Mouse (Mus musculus) left cerebral cortex, postnatal 36 days (tissue): Measurements from ENCODE around the gene Mapk8ip3. TPM values are rescaled to one million over a fixed set of nuclear protein-coding genes. Genes with fewer than 3 reads are reported as not detected.
A peak's percentile ranks its signal among the peaks of the same experiment; 100 is the strongest.

Experiments
- DNase-seq, 2 experiments: peaks; one replicate each; pipeline ENCODE4 v3.0.0; 2021 to 2022; ENCODE audit warnings: low spot score in 2 of 2, mixed read lengths in 1 of 2
- intact Hi-C: fragments of 180-260 bp; cut with DNase I; formaldehyde crosslinking; loops from one replicate; pipeline ENCODE4 v1.15.1; 2025
- total RNA-seq, 2 experiments: library from RNA; stranded (reverse); gene quantifications; 2 replicates each; pipeline ENCODE4 v1.2.3; 2021

Gene Mapk8ip3
- total RNA-seq, 2 experiments from 2014 or later, result 363 to 396 TPM

GRCm38 (mm10) chr17:24856589-24856988 is 80.2 kb downstream of the Mapk8ip3 start:
- intact Hi-C loops, result no loop called here
- DNase-seq, result no peak

GRCm38 (mm10) chr17:24855838-24856464 is 80.8 kb downstream of the Mapk8ip3 start:
- intact Hi-C loops, result no loop called here
- no peak for DNase-seq

GRCm38 (mm10) chr17:24851381-24852125 is 85.2 kb downstream of the Mapk8ip3 start:
- intact Hi-C loops, result loop anchor here (2.0 kb wide), 1 partner anchor 35 kb away; the partner anchor contains the start of genes Nubp2 and Spsb3
- no peak for DNase-seq

- no peak for DNase-seq
- intact Hi-C loops, result loop anchor here (2.0 kb wide), 1 partner anchor 36 kb away; the partner anchor contains the start of genes Nubp2 and Spsb3
Observed at GRCm38 (mm10) chr17:24850773-24851127, 86.0 kb downstream of the Mapk8ip3 start.

- intact Hi-C loops, result loop anchor here (2.0 kb wide), 1 partner anchor 37 kb away; the partner anchor contains the start of genes Nubp2 and Spsb3
- peak; percentile 97 to 98 for DNase-seq
Observed at GRCm38 (mm10) chr17:24850065-24850772, 86.6 kb downstream of the Mapk8ip3 start, which contains the start of gene Fahd1. Gene Fahd1 (minus strand): TSS chr17:24850364.

- intact Hi-C loops, result loop anchor here (2.0 kb wide), 1 partner anchor 37 kb away; the partner anchor contains the start of genes Nubp2 and Spsb3
- no peak for DNase-seq
Observed at GRCm38 (mm10) chr17:24849733-24850064, 87.1 kb downstream of the Mapk8ip3 start.

GRCm38 (mm10) chr17:24848600-24849031 is 88.2 kb downstream of the Mapk8ip3 start:
- intact Hi-C loops, result no loop called here
- no peak for DNase-seq

GRCm38 (mm10) chr17:24847386-24847785 is 89.4 kb downstream of the Mapk8ip3 start:
- intact Hi-C loops, result no loop called here
- no peak for DNase-seq

GRCm38 (mm10) chr17:24844525-24844924 is 92.3 kb downstream of the Mapk8ip3 start:
- no peak for DNase-seq
- intact Hi-C loops, result no loop called here

- intact Hi-C loops, result no loop called here
- DNase-seq, result no peak
Observed at GRCm38 (mm10) chr17:24842631-24843030, 94.1 kb downstream of the Mapk8ip3 start.

Other genes with a start within 250 kb of the Mapk8ip3 start
- 100 to 1,000 TPM; 179 to 200 TPM for gene Syngr3, start 247.0 kb downstream of the Mapk8ip3 start, total RNA-seq
- gene Gfer, start 240.8 kb downstream of the Mapk8ip3 start, total RNA-seq, result 10 to 100 TPM; 18.2 TPM
- 1 to 10 TPM; 2.1 to 2.9 TPM for gene Noxo1, start 240.7 kb downstream of the Mapk8ip3 start, total RNA-seq
- gene Tbl3, start 229.3 kb downstream of the Mapk8ip3 start, total RNA-seq, result 10 to 100 TPM; 26.9 to 29.6 TPM
- gene Rnf151, start 218.9 kb downstream of the Mapk8ip3 start, total RNA-seq, result not detected
- 100 to 1,000 TPM; 291 to 312 TPM for gene Rps2, start 218.9 kb downstream of the Mapk8ip3 start, total RNA-seq
- gene Ndufb10, start 212.5 kb downstream of the Mapk8ip3 start, total RNA-seq, result 100 to 1,000 TPM; 193 to 210 TPM
- gene Rpl3l, start 209.2 kb downstream of the Mapk8ip3 start, total RNA-seq, result under 1 TPM; 0.39 to 0.57 TPM
- gene Msrb1, start 200.3 kb downstream of the Mapk8ip3 start, total RNA-seq, result 10 to 100 TPM; 36.4 to 46.7 TPM
- gene Hs3st6, start 184.0 kb downstream of the Mapk8ip3 start, total RNA-seq, result under 1 TPM; 0.36 to 0.44 TPM
- not detected for gene Meiob, start 132.7 kb downstream of the Mapk8ip3 start, total RNA-seq
- gene Hagh, start 96.8 kb downstream of the Mapk8ip3 start, total RNA-seq, result 100 to 1,000 TPM; 134 to 153 TPM
- gene Fahd1, start 86.6 kb downstream of the Mapk8ip3 start, total RNA-seq, result 10 to 100 TPM; 18.0 to 20.5 TPM
- not detected for gene Igfals, start 71.0 kb downstream of the Mapk8ip3 start, total RNA-seq
- gene Nubp2, start 50.6 kb downstream of the Mapk8ip3 start, total RNA-seq, result 10 to 100 TPM; 31.4 to 34.8 TPM
- gene Spsb3, start 50.3 kb downstream of the Mapk8ip3 start, total RNA-seq, result 10 to 100 TPM; 56.4 to 63.7 TPM
- 10 to 100 TPM; 47.4 to 60.0 TPM for gene Eme2, start 41.9 kb downstream of the Mapk8ip3 start, total RNA-seq
- gene Mrps34, start 41.9 kb downstream of the Mapk8ip3 start, total RNA-seq, result 10 to 100 TPM; 61.8 to 74.6 TPM
- gene Nme3, start 40.5 kb downstream of the Mapk8ip3 start, total RNA-seq, result 10 to 100 TPM; 41.4 to 54.3 TPM
- gene Jpt2, start 23.7 kb upstream of the Mapk8ip3 start, total RNA-seq, result 1 to 10 TPM; 4.8 to 5.7 TPM
- gene Cramp1l, start 78.8 kb upstream of the Mapk8ip3 start, total RNA-seq, result 10 to 100 TPM; 28.6 to 29.0 TPM
- gene Ift140, start 79.1 kb upstream of the Mapk8ip3 start, total RNA-seq, result 10 to 100 TPM; 18.6 to 25.5 TPM
- gene Tmem204, start 146.6 kb upstream of the Mapk8ip3 start, total RNA-seq, result 10 to 100 TPM in 1 of 2 experiments, 1 to 10 TPM in 1; 9.1 to 10.3 TPM
- 10 to 100 TPM; 24.3 to 30.0 TPM for gene Telo2, start 179.0 kb upstream of the Mapk8ip3 start, total RNA-seq
- gene Ptx4, start 183.8 kb upstream of the Mapk8ip3 start, total RNA-seq, result under 1 TPM; 0.67 to 0.91 TPM
- gene Clcn7, start 196.4 kb upstream of the Mapk8ip3 start, total RNA-seq, result 10 to 100 TPM; 49.9 to 55.2 TPM
- under 1 TPM in 1 of 2 experiments, not detected in 1; 0.48 TPM for gene Ccdc154, start 225.5 kb upstream of the Mapk8ip3 start, total RNA-seq
- not detected for gene Gm38655, start 238.5 kb upstream of the Mapk8ip3 start, total RNA-seq
- 10 to 100 TPM; 20.3 to 20.6 TPM for gene BC003965, start 247.6 kb upstream of the Mapk8ip3 start, total RNA-seq